Mouse (Mus musculus) left cerebral cortex, postnatal 36 days (tissue): ENCODE measurements at regions not wholly inside any gene's neighbourhood (a gene's known extent, or its start where the extent isn't known, plus 50 kb on each side); places are given as distances from the start of the nearest gene placed in this dataset.

Experiments
- DNase-seq, 2 experiments: peaks; one replicate each; pipeline ENCODE4 v3.0.0; 2021 to 2022; ENCODE audit warnings: low spot score in 2 of 2, mixed read lengths in 1 of 2
- intact Hi-C: fragments of 180-260 bp; cut with DNase I; formaldehyde crosslinking; loops from one replicate; pipeline ENCODE4 v1.15.1; 2025

GRCm38 (mm10) chr5:119401915-119402314 is 268.6 kb upstream of the Tbx3 start:
- intact Hi-C loops, result no loop called here
- no peak for DNase-seq

- intact Hi-C loops, result no loop called here
- DNase-seq, result no peak
Measured at GRCm38 (mm10) chr5:119402651-119403050, 267.8 kb upstream of the Tbx3 start.

- no peak for DNase-seq
- intact Hi-C loops, result no loop called here
Measured at GRCm38 (mm10) chr5:119410966-119411365, 259.5 kb upstream of the Tbx3 start.

- no peak for DNase-seq
- intact Hi-C loops, result no loop called here
Measured at GRCm38 (mm10) chr5:119415835-119416234, 254.6 kb upstream of the Tbx3 start.

DNA sequence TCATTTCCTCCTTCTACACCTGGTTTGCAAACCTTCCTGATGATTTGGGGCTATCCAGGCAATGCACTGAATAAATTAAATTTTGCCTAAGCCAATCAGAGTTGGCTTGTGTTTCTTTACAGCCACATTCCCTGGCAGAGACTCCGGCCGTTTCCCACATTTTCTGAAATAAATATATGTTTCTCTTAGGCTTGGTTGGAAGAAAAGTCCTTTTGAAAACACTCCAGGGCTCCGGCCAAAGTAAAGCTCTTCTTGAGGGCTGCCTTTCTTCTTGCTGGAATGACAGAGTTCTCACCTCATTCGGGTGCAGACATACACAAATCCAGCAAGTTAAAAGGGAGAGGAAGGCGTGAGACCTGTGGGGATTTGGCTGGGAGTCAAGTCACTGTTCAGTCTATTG is 252.0 kb upstream of the Tbx3 start:
- no peak for DNase-seq
- intact Hi-C loops, result no loop called here

GRCm38 (mm10) chr5:119427511-119428019 is 242.9 kb upstream of the Tbx3 start:
- intact Hi-C loops, result no loop called here
- no peak for DNase-seq

- no peak for DNase-seq
- intact Hi-C loops, result no loop called here
Measured at GRCm38 (mm10) chr5:119431271-119431756, 239.2 kb upstream of the Tbx3 start.

GRCm38 (mm10) chr5:119434572-119434971 is 235.9 kb upstream of the Tbx3 start:
- no peak for DNase-seq
- intact Hi-C loops, result no loop called here

DNA sequence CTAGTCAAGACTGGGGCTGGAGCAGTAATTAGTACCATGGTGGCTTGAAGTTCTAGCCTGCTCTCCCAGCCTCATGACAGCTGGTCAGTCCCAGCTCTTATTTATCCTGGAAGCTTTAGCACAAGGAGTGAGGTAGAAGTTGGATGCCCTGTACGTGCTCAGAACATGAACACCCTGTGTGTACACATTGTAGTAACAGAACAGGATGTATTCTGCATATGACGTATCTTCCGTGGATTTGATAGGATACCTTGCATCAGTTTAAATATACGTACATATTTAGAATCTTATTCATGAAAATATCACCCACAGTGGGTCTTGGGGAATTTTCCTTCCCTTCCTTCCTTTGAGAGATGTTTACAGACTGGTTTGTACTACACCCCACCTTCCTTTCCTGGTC is 222.0 kb upstream of the Tbx3 start:
- no peak for DNase-seq
- intact Hi-C loops, result no loop called here

DNA sequence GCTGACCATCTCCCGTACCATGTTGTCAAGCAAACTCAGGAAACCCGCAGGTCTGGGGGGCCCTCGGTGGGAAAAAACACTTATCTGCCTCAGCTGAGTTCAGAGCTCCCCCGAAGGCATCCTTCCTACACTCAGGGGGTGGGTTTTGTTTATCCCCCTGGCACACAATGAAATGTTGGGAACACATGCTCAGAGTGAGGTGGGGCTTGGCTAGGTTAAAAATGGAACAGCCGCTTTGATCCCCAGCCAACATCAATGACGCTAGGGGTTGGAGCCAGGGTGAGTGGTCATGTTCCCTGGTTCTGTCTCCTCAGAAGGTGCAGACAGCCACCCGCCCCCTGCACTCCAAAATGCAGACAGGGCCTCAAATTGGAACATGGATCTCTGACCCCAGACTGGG is 221.3 kb upstream of the Tbx3 start:
- DNase-seq, result no peak

GRCm38 (mm10) chr5:119459751-119460150 is 210.7 kb upstream of the Tbx3 start:
- intact Hi-C loops, result no loop called here
- DNase-seq, result no peak

More for the DNA sequence above, 221.3 kb upstream of the Tbx3 start:
- intact Hi-C loops, result no loop called here

- no peak for DNase-seq
- intact Hi-C loops, result no loop called here
Measured at GRCm38 (mm10) chr5:119462659-119463530, 207.6 kb upstream of the Tbx3 start.

GRCm38 (mm10) chr5:119464553-119464952 is 205.9 kb upstream of the Tbx3 start:
- intact Hi-C loops, result no loop called here
- no peak for DNase-seq

DNA sequence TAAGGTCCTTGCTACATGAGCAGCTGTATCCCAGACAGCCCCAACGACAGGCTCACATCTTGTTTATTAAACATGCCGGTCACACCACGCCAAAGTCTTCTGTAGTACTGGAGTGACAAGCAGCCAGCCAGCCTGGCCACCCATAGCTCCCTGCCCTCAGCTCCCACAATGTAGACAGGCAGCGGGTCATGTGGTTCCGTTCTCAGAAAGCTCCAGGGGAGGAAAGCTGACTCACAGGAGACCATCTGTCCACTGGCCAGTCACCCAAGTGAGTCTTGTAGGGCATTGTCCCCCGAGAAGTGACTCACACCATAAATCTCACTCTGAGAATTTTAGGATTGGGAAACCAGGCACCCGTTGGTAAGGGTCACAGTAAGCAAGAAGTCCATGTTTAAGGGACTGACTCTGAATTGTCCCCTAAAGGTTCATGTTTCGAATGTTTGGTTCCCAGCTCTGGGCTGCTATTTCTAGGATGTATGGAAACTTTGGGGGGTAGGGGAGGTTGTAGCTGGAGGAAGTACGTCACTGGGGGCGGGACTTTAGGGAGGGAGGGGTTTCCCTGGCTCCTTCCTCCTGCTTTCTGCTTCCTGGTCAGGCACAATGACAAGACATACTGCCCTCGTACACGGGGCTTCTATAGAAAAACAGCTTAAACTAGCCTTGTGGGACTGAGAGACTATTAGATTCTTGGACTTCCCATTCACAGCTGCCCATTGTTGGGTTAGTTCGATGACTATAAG is 203.0 kb upstream of the Tbx3 start:
- intact Hi-C loops, result no loop called here
- DNase-seq, result no peak

DNA sequence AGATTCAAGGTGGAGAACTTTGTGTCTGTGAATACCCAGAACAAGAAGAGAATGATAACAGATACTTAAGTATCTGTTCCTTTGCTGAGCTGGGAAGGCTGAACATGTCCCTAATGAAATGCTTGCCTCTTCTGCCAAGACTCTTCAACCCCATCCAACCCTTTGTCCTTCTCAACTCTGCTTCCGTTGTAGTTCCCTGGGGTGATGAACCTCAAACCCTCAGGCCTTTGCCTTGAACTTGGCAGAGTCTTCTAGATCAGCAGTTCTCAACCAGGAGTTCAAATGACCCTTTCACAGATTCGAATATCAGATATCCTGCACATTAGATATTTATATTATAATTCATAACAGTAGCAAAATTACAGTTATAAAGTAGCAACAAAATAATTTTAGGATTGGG is 192.5 kb upstream of the Tbx3 start:
- DNase-seq, result no peak
- intact Hi-C loops, result no loop called here

GRCm38 (mm10) chr5:119478331-119478730 is 192.1 kb upstream of the Tbx3 start:
- intact Hi-C loops, result no loop called here
- no peak for DNase-seq

DNA sequence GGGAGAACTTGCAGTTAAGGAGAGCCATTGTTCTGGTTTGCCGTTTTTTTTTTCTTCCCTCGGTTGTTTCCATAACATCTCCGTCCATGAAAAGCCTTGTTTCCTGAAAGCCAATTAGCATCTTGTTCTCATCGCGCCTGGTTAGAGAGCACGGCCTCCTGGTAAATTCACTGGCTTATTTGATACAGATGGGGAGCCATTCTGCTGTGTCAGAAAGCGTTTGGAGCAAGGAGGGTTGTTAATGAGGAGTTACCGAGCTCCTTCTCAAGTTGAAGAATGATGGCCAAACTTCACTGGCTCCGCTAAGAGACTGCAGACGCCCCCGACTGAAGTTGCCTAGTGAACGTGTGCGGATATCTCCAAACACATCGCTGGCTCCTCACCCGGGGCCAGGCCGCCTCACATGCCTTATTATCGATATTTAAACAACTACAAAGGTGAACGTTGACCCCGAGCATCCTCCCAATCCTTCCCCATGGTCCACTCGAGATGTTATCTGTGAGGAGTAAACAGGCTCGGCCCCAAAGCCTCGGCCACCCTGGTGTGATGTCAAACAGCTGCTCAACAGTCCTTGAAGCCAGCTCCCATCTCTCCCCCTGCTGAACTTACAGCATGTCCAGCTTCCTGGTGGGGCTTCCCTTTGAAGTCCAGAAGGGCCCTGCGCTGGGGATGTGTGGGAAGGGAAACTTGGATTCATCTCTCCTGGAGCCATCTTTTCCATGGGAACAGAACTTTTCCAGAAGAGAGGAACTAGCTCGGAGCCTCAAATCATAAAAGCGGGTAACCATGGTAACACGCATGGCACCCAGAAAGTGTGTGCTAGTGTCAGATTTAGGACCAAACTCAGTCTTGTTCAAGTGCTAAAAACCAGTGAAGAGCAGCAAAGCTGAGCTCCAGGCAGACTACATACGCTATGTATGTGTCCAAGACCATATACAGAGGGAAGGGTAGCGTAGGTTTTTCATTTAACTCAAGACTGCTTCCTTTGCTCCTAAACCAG is 190.0 kb upstream of the Tbx3 start:
- peak in 1 of 2 experiments; percentile 22 for DNase-seq
- intact Hi-C loops, result no loop called here

DNA sequence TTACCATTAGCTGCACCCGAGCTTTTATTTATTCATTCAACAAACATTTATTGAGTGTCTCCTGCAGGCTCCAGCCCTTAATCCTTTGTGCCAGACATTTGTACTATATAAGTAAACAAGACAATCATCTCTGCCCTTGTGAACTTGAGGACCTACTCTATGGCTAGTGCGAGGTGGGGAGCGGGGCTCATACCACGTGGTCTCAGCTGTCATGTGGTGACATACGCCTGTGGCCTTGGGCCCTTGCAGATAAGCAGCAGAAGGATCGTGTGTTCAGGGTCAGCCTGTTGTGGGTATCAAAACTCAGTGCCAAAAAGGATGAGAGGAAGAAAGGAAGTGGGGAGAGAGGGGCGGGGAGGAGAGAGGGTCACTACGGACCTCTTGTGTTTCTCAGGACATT is 186.8 kb upstream of the Tbx3 start:
- intact Hi-C loops, result no loop called here

DNA sequence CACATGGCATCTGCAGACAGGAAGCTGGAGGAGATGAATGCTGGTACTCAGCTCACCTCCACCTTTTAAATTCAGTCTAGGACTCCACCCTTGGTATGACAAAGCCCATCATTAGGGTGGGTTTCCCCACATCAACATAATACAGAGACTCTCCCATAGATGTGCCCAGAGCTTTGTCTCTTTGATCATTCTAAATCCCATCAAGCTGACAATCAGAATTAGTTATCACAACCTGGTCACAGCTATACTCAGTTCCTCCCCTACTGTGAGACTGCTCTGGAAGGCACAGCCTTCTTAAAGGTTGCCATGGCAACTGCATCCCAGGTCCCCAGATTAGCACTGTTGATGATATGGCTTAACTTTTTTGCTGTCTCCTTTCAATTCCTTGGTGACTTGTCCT is 184.3 kb upstream of the Tbx3 start:
- DNase-seq, result no peak
- intact Hi-C loops, result no loop called here

More for the DNA sequence above, 186.8 kb upstream of the Tbx3 start:
- DNase-seq, result no peak
